Mouse (Mus musculus) limb, embryonic 14.5 days (tissue): ENCODE results near the gene Vcp. TPM values are rescaled to one million over a fixed set of nuclear protein-coding genes. Genes with fewer than 3 reads are reported as not detected.
A peak's percentile ranks its signal among the peaks of the same experiment; 100 is the strongest.

Experiments used
- ATAC-seq: fragments of 200-750 bp; cut with Nextera tagmentation; 2 replicates; pipeline ENCODE4 v1.8.0; 2017; ENCODE audit warnings: low read depth, moderate number of reproducible peaks, moderate TSS enrichment; ENCODE audit not compliant: low FRiP score
- DNase-seq: peaks from one replicate; pipeline ENCODE4 v3.0.0-alpha.2; 2015; ENCODE audit warnings: low spot score
- H3K27ac ChIP-seq: fragments of 300-500 bp; sonication (generic); replicated peaks from 2 replicates; pipeline ENCODE4 v1.5.1; 2014; ENCODE audit warnings: low read depth, mild to moderate bottlenecking, low read length, moderate library complexity, mixed read lengths
- H3K27me3 ChIP-seq: fragments of 300-500 bp; sonication (generic); 2 replicates; pipeline ENCODE4 v1.6.1; 2014; ENCODE audit warnings: low read length, mixed read lengths; ENCODE audit not compliant: control insufficient read depth, insufficient read depth
- H3K36me3 ChIP-seq: fragments of 300-500 bp; sonication (generic); 2 replicates; pipeline ENCODE4 v1.6.1; 2014; ENCODE audit warnings: mild to moderate bottlenecking, low read length, moderate library complexity, mixed read lengths; ENCODE audit not compliant: control insufficient read depth, insufficient read depth
- H3K4me1 ChIP-seq: fragments of 300-500 bp; sonication (generic); 2 replicates; pipeline ENCODE4 v1.6.1; 2014; ENCODE audit warnings: antibody characterized with exemption, low read length, mixed read lengths; ENCODE audit not compliant: control insufficient read depth, insufficient read depth
- H3K4me2 ChIP-seq: fragments of 300-500 bp; sonication (generic); replicated peaks from 2 replicates; pipeline ENCODE4 v1.6.1; 2014; ENCODE audit warnings: low read depth, mild to moderate bottlenecking, low read length, moderate library complexity; ENCODE audit not compliant: severe bottlenecking
- H3K4me3 ChIP-seq: fragments of 300-500 bp; sonication (generic); replicated peaks from 2 replicates; pipeline ENCODE4 v1.5.1; 2014; ENCODE audit warnings: low read length
- H3K9ac ChIP-seq: fragments of 300-500 bp; sonication (generic); 2 replicates; pipeline ENCODE4 v1.6.1; 2014; ENCODE audit warnings: mild to moderate bottlenecking, low read depth, low read length, moderate library complexity; ENCODE audit not compliant: severe bottlenecking
- H3K9me3 ChIP-seq: fragments of 300-500 bp; sonication (generic); 2 replicates; pipeline ENCODE4 v1.6.1; 2016; ENCODE audit warnings: low read length; ENCODE audit not compliant: control insufficient read depth
- POLR2A ChIP-seq: fragments of 200-500 bp; IDR thresholded peaks from 2 replicates; pipeline ENCODE4 v1.8.0; 2012; ENCODE audit warnings: inconsistent platforms, mild to moderate bottlenecking, moderate library complexity, borderline replicate concordance; ENCODE audit not compliant: insufficient read depth, insufficient read length; ENCODE audit errors: extremely low read depth
- WGBS: fragments of 180-500 bp; shearing (Covaris S2); extraction: QIAGEN DNeasy Blood & Tissue Kit; methylation state at CpG from one replicate; pipeline ENCODE4 v1.1.7; 2014; 5-methylcytosine and 5-hydroxymethylcytosine counted together
- polyA plus RNA-seq, 2 experiments: library from polyadenylated mRNA; depleted of rRNA in 1 of 2; stranded (reverse) in 1 of 2; unstranded in 1 of 2; fragments of >200 nt; fragmentation: Nextera tagmentation in 1 of 2; extraction: Ambion mirVana in 1 of 2; gene quantifications; 2 replicates each; pipeline versions ENCODE4 v1.2.1 to v1.2.3; 2012 to 2014

Gene Vcp
- polyA plus RNA-seq, 2 experiments: 248 to 468 TPM

GRCm38 (mm10) chr4:43032501-43032900 lies 32.2 kb upstream of the Vcp start:
- no peak for ATAC-seq
- H3K9ac ChIP-seq: no peak overlapping the region
- peaks cover 10% of the 10 kb centered on the region; the same call in 1 of the 2 replicates for H3K4me1 ChIP-seq
- no peak for DNase-seq
- H3K27ac ChIP-seq: no peak overlapping the region
- H3K27me3 ChIP-seq: no peaks in the 10 kb centered on the region
- H3K9me3 ChIP-seq: no peaks in the 10 kb centered on the region
- TF ChIP-seq POLR2A: no peak
- no peak overlapping the region for H3K4me3 ChIP-seq
- no peak overlapping the region for H3K4me2 ChIP-seq
- H3K36me3 ChIP-seq: peaks cover 63% of the 10 kb centered on the region
- WGBS: 100% methylated on average over 1 of the region's 1 CpGs

- H3K9ac ChIP-seq: peak within 1 kb of the TSS; percentile 90
- peaks cover 68% of the 10 kb centered on the region for H3K36me3 ChIP-seq
- H3K9me3 ChIP-seq: no peaks in the 10 kb centered on the region
- H3K4me3 ChIP-seq: peak within 1 kb of the TSS; percentile 79
- TF ChIP-seq POLR2A: peak; percentile 91; the same call in 1 of the 2 replicates
- peak within 1 kb of the TSS; percentile 78 for H3K4me2 ChIP-seq
- WGBS: under 1% methylated on average over 38 of the region's 38 CpGs
- no peaks in the 10 kb centered on the region for H3K27me3 ChIP-seq
- ATAC-seq (peak; percentile 99), DNase-seq (peak; percentile 96)
- H3K27ac ChIP-seq: peak within 1 kb of the TSS; percentile 85
- H3K4me1 ChIP-seq: peaks cover 10% of the 10 kb centered on the region; the same call in 1 of the 2 replicates
These were observed 31.1 kb upstream of the Vcp start, which contains the start of gene Stoml2 for GRCm38 (mm10) chr4:43031237-43031995. Gene Stoml2 (minus strand): TSS chr4:43031710.

- no peaks in the 10 kb centered on the region for H3K9me3 ChIP-seq
- TF ChIP-seq POLR2A: no peak
- H3K9ac ChIP-seq: peak overlapping the region; percentile 90
- ATAC-seq (peak; percentile 43), DNase-seq (no peak)
- peak overlapping the region; percentile 85 for H3K27ac ChIP-seq
- peak overlapping the region; percentile 79 for H3K4me3 ChIP-seq
- 1% methylated on average over 28 of the region's 28 CpGs for WGBS
- peak overlapping the region; percentile 78 for H3K4me2 ChIP-seq
- no peaks in the 10 kb centered on the region for H3K27me3 ChIP-seq
- peaks cover 62% of the 10 kb centered on the region for H3K36me3 ChIP-seq
- H3K4me1 ChIP-seq: peaks cover 10% of the 10 kb centered on the region; the same call in 1 of the 2 replicates
These were observed 30.5 kb upstream of the Vcp start for GRCm38 (mm10) chr4:43030780-43031230.

GRCm38 (mm10) chr4:43030352-43030751 lies 30.0 kb upstream of the Vcp start:
- Histone ChIP-seq H3K4me1 (peaks cover 10% of the 10 kb centered on the region; the same call in 1 of the 2 replicates), H3K9ac (peak overlapping the region; percentile 90), H3K36me3 (peaks cover 57% of the 10 kb centered on the region), H3K4me3 (peak overlapping the region; percentile 79), H3K27me3 (no peaks in the 10 kb centered on the region), H3K9me3 (no peaks in the 10 kb centered on the region), H3K27ac (peak overlapping the region; percentile 85; the same call in 1 of the 2 replicates), H3K4me2 (peak overlapping the region; percentile 78)
- no peak for TF ChIP-seq POLR2A
- ATAC-seq (no peak), DNase-seq (no peak)
- 75% methylated on average over 9 of the region's 9 CpGs for WGBS

- Histone ChIP-seq H3K9ac (no peak overlapping the region), H3K36me3 (peaks cover 55% of the 10 kb centered on the region), H3K27me3 (no peaks in the 10 kb centered on the region), H3K9me3 (no peaks in the 10 kb centered on the region), H3K4me1 (peaks cover 13% of the 10 kb centered on the region), H3K27ac (no peak overlapping the region), H3K4me3 (no peak overlapping the region), H3K4me2 (no peak overlapping the region)
- DNase-seq (no peak), ATAC-seq (no peak)
- WGBS: 92% methylated on average over 9 of the region's 9 CpGs
- TF ChIP-seq POLR2A: no peak
These were observed 29.4 kb upstream of the Vcp start for GRCm38 (mm10) chr4:43029749-43030148.
